Mouse (Mus musculus): ENCODE measurements around the gene Zfp422.
"Not testable (repeated sequence)": the region's sequence is repeated elsewhere in the genome, so short reads cannot be mapped to it uniquely, and the experiment has no call there.

Gene Zfp422

DNA sequence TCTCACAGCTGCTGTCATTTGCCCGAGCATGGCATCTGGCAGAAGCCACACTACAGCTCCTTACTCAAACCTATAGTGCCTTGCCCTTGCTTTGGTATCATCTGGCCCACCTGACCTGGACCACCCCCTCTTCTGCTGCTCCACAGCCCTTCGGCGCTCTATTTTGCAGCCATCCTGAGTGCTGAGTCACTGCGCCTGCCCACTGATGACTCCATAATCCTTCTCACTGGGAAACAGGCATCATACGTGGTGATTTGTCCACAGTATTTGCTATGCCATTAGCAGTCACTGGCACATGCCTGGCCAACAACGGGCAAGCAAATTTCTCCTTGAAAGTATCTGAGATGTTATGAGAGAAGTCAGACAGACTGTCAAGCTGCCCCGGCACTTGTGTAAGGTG lies 21.0 kb upstream of the Zfp422 start:
- DNase-seq (ENCODE audit: low spot score): no peak

DNA sequence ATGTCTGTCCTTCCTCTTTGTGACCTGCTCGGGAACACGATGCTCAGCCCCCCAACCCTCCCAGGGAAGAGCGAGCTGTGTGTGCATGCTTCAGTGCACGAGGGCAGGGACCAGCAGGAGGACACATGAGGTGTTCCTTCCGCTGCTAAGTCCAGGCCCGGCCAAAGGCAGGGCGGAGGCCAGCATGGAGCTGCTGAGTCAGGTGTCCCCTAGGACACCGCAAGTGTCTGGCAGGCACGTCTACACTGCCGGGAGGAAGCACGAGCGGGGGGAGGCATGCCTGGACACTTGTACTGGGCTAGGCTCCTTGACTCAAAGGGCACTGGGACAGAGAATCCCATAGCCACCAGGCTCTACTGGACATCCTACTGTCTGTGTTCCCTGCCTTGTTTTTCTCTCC lies 19.0 kb upstream of the Zfp422 start:
- no peak for DNase-seq (ENCODE audit: low spot score)

DNA sequence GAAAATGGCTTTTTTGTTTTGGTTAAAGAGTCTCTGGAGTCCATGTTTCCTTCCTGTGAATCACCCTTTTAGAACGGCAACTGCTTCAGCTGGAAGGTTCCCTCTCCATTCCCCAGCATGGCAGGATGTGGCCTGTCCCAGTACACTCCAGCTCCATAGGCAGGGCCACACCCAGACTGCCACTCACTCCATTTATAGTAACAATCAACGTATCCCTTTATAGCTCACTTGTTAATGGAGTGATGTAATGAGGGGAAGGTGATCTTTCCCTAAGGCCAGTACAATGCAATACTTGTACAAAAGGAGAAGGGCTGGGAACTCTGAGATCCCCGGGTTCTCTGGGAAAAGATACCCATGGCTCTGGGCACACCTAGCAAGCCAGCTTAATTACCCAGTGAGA lies 15.5 kb upstream of the Zfp422 start:
- no peak for DNase-seq (ENCODE audit: low spot score)

DNA sequence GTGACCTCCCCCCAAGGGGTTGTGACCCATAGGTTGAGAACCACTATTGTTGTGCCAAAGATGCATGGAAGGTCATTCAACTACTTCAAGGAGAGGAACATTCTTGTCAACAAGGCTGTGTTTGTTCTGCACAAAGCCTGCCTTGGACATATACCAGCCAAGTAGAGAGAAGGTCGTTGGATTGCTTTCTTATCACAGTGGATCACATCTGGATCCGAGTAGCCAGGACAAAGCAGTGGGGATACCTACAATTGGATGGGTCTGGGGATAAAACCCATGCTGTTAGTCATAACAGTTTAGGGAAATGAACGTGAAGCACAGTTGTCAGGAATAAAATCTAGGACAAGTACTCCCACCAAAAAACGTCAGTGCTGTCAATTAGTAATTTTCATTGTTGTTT lies 15.1 kb upstream of the Zfp422 start:
- no peak for DNase-seq (ENCODE audit: low spot score)

DNA sequence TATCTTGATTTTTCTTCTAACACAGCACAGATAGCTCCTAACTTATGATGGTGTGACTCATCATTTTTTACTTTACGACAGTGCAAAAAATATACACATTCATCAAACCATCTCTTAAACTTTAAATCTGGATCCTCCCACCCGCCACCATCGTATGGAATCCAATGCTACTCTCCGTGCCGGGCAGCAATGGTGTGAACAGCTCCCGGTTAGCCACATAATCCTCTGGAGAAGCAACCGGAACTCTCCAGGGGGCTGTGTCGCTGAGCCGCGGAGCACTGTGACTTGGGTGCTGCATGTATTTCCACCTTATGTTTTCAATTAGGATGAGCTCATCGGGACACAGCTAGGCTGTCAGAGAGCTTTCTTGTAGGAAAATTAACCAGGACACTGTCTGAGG lies 14.1 kb upstream of the Zfp422 start:
- DNase-seq (ENCODE audit: low spot score): no peak

DNA sequence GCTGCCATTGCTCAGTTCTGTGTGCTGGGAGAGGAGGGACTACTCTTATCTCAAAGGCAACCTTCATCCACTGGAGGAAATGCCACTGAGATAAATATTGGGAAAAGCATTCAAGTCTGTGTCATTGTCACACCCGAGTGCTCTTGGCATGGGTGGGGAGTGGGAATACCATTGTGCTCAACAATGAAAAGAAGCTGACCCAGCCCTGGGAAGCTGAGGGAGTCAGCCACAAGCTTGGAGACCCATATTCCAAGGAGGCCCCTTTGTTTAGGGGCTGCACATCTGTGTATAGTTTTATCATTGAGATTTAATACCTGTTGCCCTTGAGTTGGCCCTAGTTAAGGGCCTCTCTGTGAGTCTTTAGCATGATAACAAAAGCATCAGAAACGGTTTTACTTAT lies 10.9 kb upstream of the Zfp422 start:
- no peak for DNase-seq (ENCODE audit: low spot score)

DNA sequence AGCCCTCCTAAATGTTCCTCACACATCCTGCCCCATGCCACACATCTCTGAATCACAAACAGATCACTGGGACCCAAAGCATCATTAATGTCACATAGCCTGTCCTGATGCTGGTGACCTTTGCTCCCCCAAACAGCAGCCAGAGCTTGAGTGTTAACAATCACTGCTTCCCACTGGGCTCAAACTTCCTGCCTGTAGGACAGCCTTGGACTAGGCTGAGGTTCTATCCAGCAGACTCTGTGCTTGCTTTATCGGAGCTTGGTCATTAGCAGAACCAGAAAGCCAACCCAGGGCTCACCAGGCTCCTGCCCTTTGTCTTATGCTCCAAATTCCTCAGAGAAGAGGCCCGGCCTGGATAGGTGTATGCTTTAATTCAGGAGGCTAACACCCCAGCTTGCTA lies 10.1 kb upstream of the Zfp422 start:
- DNase-seq (ENCODE audit: low spot score): no peak

DNA sequence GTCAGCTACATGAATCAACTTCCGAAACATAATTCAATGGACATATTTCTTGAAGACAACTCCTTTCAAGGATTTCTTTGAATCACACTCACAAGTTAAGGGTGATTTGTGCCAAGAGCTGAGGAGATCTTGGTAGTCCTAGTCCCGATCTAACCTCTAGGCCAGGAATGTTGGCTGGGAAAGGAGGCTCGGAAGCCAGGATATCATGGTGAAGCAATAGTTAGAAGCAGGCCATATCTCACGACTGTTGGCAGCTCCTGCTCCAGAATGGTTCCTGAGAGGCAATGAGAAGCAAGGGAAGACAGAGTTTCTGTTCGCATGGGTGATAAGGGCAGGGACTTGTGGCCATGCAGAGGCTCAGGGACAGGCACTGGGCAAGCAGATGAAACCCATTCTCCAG lies 8.7 kb upstream of the Zfp422 start:
- no peak for DNase-seq (ENCODE audit: low spot score)

DNA sequence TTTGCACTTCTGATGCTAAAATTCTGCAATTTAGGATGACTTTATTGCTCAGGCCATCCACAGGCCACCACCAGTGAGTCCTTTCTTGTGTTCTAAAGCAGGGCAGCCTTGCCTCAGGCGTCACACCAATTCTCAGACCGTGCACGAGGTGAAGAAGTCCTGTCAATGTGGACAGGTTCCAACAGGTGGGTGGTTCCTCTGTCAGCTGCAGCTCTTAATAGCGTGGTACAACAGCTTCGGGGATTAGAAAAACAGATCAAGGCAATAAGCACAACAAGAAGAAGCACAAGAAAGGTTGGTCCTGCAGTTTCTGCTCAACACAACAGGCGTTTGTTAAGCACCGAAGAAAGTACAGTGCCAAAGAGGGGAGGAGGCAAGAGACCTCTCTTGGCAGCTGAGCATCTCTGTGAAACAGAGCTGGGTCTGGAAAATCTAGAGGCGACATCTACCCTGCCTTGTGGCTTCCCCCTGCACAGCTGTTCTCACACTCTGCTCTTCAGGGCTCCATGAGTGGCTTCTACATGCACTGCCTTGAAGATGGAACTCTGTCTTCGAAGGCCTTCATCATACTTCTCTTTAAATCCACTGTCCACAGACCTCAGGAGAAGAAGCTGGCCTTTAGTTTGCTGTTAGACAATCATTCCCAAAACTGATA lies 7.9 kb upstream of the Zfp422 start:
- DNase-seq (ENCODE audit: low spot score): no peak

DNA sequence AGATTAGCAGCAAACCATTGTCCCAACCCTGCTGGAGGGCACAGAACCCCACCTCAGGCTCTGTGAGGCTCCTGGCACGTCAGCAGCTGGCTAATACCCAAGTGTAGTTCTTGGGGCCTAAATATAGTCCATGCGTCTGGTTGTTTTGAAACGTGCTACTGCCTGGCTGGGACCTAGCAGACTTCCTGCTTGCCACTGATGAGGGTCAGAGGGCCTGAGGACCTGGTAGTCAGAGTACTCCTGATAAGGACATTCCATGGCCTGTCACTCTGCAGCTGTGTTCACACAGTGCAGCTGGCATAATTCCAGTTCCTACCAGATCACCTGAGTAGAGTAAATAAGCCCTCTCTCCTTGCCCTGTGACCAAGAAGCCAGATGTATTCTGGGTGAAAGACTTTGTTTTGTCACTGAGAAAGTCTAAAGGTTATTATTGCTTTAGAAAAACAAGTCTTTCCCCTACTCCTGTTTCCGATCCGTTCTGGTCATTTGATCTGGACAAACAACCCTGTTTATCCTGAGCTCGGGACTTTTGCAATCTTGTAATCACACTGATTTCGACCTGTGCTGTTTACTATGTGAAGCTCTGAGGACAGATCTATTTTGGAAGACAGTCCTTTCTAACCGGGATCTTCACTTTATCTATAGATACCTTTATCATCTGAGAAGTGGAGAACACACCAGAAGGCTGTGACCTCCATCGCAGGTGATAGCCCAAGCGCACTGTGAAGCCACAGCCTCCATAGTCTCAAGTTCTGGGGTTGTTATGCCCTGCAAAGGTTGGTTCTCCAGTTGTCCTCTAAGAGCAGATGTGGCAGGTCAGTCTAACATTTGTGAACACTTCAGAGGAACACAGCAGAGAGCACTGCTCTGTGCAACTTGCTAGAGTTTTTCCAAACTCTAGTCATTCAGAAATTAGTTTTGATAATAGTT lies 6.7 kb upstream of the Zfp422 start:
- DNase-seq (ENCODE audit: low spot score): peak; percentile 35

DNA sequence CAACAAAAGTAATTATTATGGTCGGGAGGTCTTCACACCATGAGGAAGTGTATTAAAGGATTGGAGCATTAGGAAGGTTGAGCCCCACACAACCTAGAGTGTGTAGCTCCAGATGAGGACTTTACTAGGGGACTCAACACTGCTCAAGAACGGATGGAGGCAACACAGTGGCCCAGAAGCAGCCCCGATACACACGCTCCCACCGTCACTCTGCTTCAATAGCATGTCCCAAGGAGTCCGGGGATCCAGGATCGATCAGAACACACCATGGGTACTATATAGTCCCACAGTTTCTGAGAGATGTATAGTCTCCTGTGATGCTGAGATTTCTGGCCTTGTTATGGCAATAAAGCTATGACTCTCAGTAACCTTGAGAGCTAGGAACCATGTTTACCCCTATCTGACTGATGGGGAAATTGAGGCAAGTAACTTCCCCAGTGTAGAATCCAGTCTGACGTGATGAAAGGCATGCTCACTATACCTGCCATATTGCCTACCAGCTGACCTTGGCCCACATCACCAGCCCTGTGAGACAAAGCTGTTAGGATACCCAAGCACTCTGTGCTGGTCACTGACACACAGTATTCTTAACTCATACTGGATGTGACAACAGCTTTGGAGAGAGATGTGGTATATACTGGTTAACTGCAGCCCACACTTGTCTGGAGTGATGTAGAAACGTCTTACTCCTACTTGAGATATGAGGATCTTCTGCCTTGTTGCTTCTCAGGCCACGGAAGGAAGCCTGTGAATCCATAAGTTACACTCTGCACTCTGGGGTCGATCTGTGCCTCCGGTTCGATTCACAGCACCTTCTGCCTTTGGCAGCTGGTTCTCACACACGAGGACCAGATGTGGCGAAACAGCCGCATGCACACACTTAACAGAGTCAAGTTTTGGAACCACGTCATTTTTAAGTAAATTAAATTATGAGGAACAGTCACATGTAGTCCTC lies 5.2 kb upstream of the Zfp422 start:
- DNase-seq (ENCODE audit: low spot score): no peak

DNA sequence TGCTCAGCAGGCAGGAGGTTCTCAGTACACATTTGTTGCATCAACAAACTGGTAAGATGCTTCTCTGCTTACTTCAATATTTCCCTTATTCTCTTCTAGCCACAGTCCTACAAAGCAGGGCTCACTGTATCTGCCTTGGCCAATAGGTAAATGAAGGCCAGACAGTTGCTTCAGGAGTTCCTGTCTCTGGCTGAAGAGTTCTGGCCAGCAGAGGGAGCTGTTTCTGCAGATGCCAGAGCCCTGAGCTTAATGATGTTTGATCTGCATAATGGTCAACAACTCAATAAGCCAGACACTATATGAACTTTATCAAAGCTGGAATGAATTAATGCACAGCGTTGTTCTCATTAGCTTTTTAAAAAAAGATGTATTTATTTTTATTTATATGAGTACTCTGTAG lies 3.3 kb upstream of the Zfp422 start:
- DNase-seq (ENCODE audit: low spot score): peak; percentile 77

DNA sequence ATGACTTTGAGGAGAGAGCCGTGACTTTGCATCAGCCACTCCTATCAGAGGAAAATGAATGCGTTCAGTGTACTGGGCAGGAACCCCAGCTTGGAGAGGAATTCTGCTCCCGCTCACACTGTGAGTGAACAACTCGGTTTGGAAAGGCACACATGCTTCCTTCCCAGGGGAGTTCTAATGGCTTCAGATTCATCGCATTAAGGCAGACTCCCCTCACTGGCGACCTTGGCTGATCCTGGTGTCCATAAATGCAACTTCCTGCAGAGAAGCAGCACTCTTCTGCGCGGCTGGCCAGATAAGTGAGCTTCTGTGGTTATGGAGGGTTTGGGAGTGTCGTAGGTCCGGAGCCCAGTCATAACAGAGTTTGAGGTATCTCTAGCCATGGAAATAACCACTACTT lies 967 bp upstream of the Zfp422 start:
- peak; percentile 17 for DNase-seq (ENCODE audit: low spot score)

DNA sequence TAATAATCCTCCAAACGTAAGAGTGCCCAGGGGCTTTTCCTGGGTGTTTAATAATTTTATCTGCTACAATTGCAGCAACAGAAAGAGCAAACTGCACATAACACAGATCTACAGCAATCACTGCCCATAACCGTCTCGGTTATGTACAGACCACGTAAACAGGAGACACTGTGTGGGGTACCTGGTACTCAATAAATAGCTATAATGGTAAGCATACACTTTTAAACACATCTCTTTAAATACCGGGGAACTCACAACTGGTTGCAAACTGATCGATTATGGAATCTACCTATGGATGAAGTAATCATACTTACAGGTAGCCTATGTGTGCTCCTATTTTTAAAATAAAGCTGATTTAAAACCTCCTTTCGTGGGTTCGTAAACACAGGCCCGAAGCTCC lies 704 bp downstream of the Zfp422 start:
- DNase-seq (ENCODE audit: low spot score): peak; percentile 31

DNA sequence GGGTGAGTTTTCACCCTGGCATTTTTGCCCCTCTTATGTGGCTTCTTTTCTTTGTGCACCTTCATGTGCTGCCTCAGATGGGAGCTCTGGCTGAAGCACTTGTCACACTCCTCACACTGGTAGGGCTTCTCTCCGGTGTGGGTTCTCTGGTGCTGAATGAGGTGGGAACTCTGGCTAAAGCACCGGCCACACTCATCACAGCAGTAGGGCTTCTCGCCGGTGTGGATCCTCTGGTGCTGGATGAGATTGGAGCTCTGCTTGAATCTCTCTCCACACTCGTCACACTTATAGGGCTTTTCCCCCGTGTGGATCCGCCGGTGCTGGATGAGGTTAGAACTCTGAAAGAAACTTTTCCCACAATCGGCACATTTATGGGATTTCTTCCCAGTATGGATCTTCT lies 2.4 kb downstream of the Zfp422 start:
- not testable (repeated sequence) for DNase-seq (ENCODE audit: low spot score)

DNA sequence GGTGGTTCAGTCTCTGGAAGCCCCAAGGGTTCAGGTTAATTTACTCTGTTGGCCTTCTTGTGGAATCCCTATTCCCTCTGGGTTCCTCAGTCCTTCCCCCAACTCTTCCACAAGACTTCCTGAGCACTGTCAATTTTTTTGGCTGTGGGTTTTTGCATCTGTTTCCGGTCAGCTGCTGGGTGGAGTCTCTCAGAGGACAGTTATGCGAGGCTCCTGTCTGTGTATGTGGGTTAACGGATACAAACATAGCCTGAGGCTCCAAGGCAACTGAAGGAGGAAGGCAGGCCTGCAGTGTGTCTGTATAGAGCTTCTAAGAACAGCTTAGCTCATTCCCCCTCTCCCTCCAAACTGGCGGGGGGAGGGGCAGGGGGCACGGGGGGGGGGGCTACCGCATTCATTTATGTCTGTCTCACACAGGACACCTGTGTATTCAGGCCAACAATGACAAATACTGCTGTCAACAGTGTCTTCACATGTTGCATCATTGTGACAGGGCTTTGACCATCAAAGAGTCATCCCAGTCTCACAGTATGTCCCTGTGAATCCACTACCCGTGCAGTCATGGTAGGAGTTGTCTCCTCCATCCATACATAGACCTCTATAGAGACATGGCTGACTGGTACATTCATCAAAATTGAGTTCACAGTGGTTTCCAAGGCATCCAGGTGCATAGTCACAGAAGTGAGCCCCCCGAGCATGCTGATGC lies 7.3 kb downstream of the Zfp422 start:
- DNase-seq (ENCODE audit: low spot score): no peak

DNA sequence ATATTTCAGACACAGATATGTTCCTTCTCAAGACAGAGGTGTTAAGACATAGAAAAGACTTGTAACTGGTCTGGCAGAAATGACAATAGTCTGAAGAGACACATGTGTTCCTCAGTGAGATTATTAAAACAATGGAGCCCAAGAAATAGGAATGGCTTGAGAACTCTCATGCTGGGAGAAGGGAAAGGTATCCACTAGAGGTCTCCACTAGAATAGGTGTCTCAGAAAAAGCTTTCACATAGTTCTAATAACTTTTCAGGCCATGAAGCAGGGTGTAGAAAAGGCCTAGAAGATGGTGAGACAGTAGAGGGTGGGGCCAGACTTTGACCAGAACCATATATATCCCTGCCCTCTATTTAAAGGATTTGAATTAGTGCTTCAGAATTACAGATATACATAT lies 10.7 kb downstream of the Zfp422 start:
- no peak for DNase-seq (ENCODE audit: low spot score)

DNA sequence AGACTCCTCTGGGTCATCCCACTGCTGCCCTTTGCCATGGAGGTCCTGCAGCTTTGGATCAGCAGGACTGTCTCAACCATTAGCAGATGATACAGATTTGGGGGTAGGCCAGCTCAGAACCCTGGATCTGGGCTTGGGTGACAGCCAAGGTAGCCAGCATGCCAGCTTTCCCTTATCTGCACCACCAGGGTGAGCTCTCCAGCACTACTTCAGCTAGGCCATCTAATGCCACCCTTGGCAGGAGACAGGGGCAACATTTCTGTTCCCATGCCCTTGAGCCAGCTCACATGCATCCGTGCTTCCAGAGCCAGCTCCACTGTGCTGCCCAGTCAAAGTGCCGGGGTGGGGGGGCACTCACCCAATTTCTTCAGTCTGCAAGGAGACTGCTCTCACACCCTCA lies 13.1 kb downstream of the Zfp422 start:
- no peak for DNase-seq (ENCODE audit: low spot score)

DNA sequence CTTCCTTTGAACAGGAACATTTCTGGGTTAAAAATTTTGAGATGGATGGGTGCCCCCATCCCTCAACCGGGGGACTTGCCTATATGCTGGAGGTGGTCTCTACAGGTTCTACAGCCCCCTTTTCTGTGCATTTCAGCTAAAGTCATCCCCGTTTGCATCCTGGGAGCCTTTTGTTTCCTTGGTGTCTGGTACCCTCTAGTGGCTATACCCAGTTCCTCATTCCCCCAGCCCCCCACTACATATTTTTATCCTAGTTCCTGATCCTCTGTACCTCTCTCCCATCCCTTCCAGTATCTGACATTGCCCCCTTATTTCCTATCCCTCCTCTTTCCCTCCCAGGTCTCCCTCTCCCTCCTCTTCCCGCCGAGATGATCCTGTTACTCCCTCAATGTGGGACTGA lies 21.6 kb downstream of the Zfp422 start:
- DNase-seq (ENCODE audit: low spot score): no peak

DNA sequence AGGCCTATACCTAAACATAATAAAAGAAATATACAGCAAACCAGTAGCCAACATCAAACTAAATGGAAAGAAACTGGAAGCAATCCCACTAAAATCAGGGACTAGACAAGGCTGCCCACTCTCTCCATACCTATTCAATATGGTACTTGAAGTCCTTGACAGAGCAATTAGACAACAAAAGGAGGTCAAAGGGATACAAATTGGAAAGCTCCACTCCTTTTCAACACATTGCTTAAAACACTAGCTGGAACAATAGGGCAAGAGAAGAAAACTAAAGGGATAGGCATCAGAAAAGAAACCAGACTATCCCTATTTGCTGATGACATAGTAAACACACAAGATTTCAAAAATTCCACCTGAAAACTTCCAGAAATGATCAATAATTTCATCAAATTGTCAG lies 27.8 kb downstream of the Zfp422 start:
- not testable (repeated sequence) for DNase-seq (ENCODE audit: low spot score)

DNA sequence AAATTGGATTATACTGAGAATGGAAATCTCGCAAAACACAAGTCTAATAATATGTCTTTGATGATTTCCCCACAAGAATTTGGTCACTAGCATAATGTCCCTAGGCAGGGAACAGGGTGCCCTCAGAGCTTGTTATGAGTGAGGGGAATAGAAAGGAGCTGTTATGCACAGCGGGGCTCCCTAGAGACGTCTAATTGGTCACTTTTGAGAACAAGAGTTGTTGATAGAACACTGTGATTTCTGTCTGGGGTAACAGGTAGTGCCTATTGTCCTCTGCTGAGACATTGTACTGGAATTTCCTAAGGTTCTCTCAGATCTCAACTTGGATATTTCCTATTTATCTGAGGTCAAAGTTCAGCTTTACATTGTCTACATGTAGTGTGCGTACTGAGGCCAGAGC lies 44.7 kb downstream of the Zfp422 start, which contains the start of gene Olfr215:
Gene Olfr215, minus strand, starts transcription at position 101 of the 400 bp plus-strand sequence.
- DNase-seq (ENCODE audit: low spot score): no peak

Data from embryo, embryonic 10.5 days (tissue).